Mouse (Mus musculus): ENCODE measurements around the gene Hdc.
"Not testable (repeated sequence)": the region's sequence is repeated elsewhere in the genome, so short reads cannot be mapped to it uniquely, and the experiment has no call there.

Gene Hdc

DNA sequence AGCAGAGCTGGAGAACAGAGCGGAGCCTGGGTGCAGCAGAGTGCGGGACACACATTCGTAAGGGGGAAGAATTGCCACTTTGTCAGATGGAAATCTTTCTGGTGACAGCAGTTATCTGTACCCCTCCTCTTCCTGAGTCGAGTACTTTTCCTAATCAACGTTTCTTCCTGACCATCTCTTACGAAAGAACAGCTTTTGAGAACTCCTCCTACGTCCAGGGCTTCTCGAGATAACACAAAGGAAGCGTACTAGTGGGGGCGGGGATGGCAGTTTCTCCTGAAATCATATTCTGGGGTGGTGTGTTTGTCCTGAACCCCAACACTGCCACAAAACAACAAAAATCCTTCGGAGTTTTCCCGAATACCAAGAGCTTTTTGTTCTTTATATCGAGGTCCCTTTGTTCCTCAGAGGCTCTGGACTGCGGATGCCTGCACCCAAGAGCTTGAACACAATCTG is at the start of gene Hdc:
Hdc (minus strand) TSS at position 51 of the 456 bp plus-strand sequence.
- DNase-seq (ENCODE audit: extremely low spot score, low read depth, low spot score): no peak

DNA sequence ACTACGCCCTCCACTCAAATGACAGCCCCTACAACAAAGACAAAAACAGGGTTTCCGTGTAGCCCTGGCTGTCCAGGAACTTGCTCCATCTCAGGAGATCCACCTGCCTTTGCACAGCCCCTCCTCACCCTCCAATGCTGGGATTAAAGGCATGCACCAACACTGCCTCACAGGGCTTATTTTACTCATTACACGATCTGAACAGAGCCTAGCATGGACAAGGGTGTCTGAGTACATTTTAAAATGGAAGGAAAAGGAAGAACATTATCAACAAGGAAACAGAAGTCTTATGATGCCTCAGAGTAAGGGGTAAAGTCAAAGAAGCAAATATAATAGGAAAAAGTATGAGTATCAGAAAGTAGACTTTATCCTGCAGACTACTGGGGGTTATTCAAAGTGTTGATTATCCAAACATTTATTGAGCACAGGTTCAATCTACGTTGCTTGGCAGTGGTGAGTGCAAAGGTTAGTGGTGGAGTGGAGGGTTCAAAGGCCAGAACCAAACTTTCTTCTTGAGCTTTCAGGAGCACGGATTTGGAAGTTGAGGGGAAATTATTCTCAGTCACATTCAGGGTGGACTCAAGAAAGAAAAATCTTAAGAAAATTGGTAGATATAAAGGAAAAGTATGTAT is 49.6 kb upstream of the Hdc start:
- DNase-seq (ENCODE audit: extremely low spot score, low read depth, low spot score): no peak

DNA sequence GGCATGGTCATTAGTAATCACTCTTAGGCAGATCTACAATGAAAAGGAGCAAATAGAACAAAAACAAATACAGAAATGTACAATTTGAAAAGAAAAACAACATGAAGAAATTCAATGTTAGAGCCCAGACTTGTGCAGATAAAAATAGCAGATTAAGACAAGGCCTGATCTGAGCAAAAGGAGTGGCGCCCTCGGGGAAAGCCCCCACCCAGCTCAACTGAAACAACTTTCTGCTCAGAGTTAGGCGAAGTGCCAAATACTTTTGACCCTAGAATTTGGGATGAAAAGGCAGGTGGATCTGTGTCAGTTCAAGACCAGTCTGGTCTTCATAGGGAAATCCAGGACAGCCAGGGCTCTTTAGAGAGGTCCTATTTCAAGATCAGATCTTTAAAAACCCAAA is 46.9 kb upstream of the Hdc start:
- no peak for DNase-seq (ENCODE audit: extremely low spot score, low read depth, low spot score)

- DNase-seq (ENCODE audit: extremely low spot score, low read depth, low spot score): no peak
Measured at GRCm38 (mm10) chr2:126663481-126663880, 44.4 kb upstream of the Hdc start.

DNA sequence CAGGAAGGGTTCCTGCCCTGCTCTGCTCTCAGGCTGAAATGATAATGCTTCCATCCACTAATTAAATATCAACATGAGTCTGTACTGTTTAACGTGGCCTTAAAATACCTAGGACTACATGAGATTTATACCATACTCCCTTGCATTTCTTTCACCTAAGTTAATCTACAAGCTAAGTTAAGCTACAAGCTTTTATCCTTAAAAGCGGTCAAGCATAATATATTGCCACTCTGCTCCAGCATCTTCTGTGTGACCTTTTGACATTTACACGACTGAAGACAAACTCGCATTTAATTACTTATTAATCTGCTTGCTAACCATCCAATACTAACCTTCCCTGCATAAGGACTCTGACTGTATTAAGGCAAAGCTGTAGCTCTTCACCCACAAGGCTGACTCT is 33.8 kb upstream of the Hdc start:
- no peak for DNase-seq (ENCODE audit: extremely low spot score, low read depth, low spot score)

DNA sequence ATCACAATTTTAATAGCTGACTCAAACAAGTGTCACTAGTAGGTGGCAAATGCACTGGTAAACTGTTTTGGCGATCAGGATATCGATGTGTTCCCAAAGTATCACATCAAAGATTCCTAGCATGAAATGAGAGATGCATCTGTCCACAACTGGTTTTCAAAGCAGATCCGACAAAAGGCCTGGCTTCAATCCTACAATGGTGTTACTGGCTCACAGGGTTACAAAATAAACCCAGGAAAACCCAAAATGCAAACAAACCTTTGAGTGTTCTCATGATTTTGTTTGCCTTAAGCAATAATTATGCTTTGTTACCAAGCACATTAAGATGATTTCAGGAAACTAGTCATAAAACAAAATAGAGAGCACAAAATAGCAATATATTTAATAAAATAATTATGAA is 28.7 kb upstream of the Hdc start:
- DNase-seq (ENCODE audit: extremely low spot score, low read depth, low spot score): no peak

- no peak for DNase-seq (ENCODE audit: extremely low spot score, low read depth, low spot score)
Measured at GRCm38 (mm10) chr2:126646461-126646860, 27.4 kb upstream of the Hdc start.

DNA sequence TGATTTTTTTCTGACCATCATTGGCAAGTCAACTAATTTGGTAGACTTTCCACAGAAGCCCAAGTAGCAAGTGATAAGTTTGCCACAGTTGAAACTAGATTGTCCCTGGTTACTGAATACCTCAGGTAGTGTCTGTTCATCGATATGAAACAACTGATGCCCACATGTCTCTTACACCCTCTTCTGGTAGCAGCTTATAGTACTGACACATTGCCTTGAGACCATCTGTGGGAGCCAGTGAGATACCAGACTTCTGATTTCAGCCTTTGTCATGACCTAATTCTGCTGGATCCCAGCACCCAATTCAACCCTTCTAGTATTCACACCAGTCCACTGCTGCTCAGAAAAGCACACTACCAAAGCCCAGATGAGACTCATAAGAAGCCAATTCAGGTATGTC is 25.7 kb upstream of the Hdc start:
- no peak for DNase-seq (ENCODE audit: extremely low spot score, low read depth, low spot score)

- no peak for DNase-seq (ENCODE audit: extremely low spot score, low read depth, low spot score)
Measured at GRCm38 (mm10) chr2:126640298-126640697, 21.2 kb upstream of the Hdc start.

DNA sequence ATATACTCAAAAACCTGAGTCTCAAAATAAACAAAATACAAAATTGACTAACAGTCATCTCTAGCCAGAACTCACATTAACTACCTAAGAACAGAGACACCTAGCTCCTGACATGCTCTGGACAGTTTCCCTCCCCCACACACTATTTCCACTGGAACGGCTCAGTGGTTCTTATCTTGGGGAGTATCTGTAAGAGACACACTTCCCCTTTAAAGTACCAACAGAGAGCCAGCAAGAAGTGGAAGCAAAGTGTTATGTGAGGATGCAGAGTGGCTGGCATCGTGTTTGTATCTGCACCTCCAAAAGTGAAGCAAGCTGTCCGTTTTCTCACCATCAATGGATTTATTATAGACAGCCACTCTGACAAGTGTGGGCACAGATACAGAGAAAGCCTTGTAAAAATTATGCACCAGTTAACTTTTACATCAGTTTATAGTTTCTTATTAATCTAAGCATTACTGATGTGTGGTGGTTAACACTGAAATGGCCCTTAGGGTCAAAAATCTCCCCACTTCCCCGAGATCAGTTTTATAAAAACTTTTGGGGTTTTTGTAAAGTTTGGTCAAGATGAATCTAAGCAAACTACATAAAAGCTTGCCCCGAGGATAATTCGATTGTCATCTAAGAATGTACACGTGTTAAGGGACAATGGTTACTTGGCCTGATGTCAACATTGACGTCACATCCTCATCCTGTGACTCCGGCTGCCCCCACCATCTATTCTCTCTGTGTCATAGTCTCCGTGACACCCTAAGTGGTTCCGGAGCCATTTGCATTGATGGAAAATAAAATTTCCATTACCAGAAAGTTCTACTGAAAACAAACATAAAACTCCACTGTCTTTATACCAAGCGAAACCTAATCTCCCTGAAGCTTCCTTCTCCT is 17.1 kb upstream of the Hdc start:
- no peak for DNase-seq (ENCODE audit: extremely low spot score, low read depth, low spot score)

DNA sequence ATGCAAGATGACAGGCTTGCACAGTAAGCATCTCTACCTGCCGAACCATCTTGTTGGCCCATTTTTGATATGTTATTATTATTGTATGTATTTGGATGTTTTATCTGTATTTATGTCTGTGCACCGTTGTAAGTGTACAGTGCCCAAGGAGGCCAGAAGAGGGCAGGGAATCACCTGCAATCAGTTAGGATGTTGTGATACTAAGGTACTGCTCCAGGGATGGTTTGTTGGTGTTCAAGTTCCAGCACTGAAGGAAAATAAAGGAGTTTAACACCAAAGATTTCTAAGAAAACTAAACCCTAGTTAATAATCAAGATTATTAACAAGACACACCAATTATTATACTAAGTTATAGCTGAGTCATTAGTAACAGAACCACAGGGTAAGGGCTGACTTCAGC is 14.1 kb upstream of the Hdc start:
- DNase-seq (ENCODE audit: extremely low spot score, low read depth, low spot score): no peak

GRCm38 (mm10) chr2:126628455-126628995 is 9.4 kb upstream of the Hdc start:
- DNase-seq (ENCODE audit: extremely low spot score, low read depth, low spot score): peak; percentile 63

GRCm38 (mm10) chr2:126623138-126623537 is 4.0 kb upstream of the Hdc start:
- no peak for DNase-seq (ENCODE audit: extremely low spot score, low read depth, low spot score)

DNA sequence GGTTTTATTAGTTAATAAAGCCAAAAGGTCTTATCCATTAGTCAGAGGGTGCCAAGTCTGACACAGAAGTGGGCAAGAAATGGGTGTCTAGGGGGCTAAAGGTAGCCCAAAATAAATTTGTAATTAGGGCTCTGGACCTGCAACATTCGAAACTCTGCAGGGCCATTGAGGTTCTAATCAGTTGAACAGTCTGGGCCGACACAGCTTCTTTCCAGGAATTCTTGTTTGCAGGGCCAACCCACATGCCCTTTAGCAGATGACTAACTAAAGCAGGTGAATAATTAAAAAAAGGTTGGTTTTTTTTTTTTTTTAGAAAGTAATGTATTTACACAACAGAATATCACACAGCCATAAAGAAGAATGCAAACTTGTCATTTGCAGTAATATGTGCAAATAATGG is 3.4 kb upstream of the Hdc start:
- no peak for DNase-seq (ENCODE audit: extremely low spot score, low read depth, low spot score)

DNA sequence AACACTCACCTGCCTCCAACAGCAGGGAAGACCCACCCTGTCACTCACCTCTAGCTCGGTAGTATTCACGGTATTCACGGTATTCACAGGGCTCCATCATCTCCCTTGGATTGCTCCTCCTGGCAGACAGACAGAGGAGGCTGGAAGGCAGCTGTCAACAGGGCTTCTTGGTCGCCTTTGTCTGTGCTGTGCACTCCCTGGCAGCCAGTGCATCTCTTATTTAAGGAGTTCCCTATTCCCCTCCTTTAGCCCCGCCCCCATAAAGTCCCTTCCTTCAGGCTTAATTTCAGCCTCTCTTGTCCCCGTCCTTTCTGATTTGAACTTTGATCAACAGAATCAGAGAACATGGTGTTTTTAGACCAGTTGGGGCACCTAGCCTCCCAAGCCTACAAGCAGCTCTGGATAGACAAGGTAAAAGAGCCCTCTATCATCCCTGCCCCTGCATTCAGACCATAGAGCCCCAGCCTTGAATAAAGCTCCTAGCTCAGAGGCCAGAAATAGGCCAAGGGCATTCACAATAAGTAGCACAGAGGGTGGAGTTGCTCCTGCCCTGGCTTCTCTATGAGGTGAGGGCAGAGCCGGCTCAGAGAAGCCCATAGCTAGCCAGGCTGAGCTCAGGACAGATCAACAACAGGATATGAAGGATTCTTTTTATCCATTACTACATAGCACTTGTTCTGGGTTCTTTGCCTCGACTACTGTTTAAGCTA is 474 bp downstream of the Hdc start:
- no peak for DNase-seq (ENCODE audit: extremely low spot score, low read depth, low spot score)

- DNase-seq (ENCODE audit: extremely low spot score, low read depth, low spot score): no peak
Measured at GRCm38 (mm10) chr2:126615355-126615754, 3.7 kb downstream of the Hdc start.

DNA sequence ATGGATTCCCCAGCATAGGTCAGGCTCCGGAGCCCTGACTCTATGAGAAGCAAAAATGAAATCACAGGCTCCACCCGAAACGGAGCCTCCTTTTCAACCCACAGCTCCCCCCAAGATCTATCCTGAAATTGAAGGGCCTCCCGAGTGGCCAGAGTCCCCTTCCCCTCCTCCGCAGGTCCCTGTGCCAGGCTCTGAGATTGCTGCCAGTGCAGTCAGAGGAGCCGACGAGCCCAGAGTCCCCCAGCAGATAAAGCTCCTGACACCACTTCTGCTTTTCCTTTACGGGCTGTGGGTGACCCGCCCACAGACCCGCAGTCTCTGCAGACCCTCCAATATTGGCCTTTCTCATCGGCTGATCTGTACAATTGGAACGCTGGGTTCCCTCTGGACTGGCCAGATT is 9.5 kb downstream of the Hdc start:
- not testable (repeated sequence) for DNase-seq (ENCODE audit: extremely low spot score, low read depth, low spot score)

GRCm38 (mm10) chr2:126607553-126608203 is 11.4 kb downstream of the Hdc start:
- DNase-seq (ENCODE audit: extremely low spot score, low read depth, low spot score): no peak

GRCm38 (mm10) chr2:126606688-126607062 is 12.4 kb downstream of the Hdc start:
- DNase-seq (ENCODE audit: extremely low spot score, low read depth, low spot score): no peak

DNA sequence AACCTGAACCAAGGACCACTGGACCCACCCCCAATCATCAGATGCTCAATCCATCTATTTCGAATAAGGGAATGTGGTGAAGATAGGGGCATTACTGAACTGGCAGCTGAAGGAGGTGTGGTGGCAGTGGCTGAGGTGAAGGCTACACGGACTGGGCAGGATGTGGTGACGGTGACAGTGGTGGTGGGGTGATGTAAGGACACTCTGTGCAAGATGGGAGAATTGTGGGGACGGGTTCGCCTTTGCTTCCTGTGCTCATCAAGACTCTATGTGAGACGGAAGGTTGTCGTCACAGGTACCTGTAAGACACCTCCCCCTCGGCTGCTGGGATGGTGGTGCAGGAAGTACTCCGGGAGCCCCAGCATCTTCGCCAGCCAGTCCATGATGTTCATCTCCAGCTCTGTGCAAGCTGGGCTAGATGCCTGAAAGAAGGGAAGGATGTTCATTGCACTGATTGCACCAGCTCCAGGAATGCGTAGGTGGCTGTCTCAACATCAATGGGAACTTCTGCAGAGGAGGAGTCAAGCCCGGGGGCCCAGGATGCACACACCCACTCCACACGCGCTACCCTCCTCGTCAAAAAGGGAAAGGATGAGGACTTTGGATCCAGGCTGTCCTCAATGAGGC is 12.9 kb downstream of the Hdc start:
- no peak for DNase-seq (ENCODE audit: extremely low spot score, low read depth, low spot score)
